Mouse (Mus musculus): Measurements from ENCODE around the gene E330021D16Rik.
"Not testable (repeated sequence)": the region's sequence is repeated elsewhere in the genome, so short reads cannot be mapped to it uniquely, and the experiment has no call there.

E330021D16Rik gene

GRCm38 (mm10) chr6:136415133-136415775 lies at the start of gene E330021D16Rik:
TSS of gene E330021D16Rik (minus strand) at chr6:136415569.
- DNase-seq (ENCODE audit: low spot score in 2 of 2): no peak

- DNase-seq (ENCODE audit: low spot score in 2 of 2): no peak
Measured at GRCm38 (mm10) chr6:136465021-136465420, 49.7 kb upstream of the E330021D16Rik start.

GRCm38 (mm10) chr6:136464121-136464621 lies 48.8 kb upstream of the E330021D16Rik start:
- DNase-seq (ENCODE audit: low spot score in 2 of 2): no peak

GRCm38 (mm10) chr6:136463491-136463890 lies 48.1 kb upstream of the E330021D16Rik start:
- no peak for DNase-seq (ENCODE audit: low spot score in 2 of 2)

GRCm38 (mm10) chr6:136459156-136459555 lies 43.8 kb upstream of the E330021D16Rik start:
- no peak for DNase-seq (ENCODE audit: low spot score in 2 of 2)

- DNase-seq (ENCODE audit: low spot score in 2 of 2): no peak
Measured at GRCm38 (mm10) chr6:136456302-136456701, 40.9 kb upstream of the E330021D16Rik start.

- DNase-seq (ENCODE audit: low spot score in 2 of 2): no peak
Measured at GRCm38 (mm10) chr6:136455696-136456095, 40.3 kb upstream of the E330021D16Rik start.

GRCm38 (mm10) chr6:136452623-136453022 lies 37.3 kb upstream of the E330021D16Rik start:
- DNase-seq (ENCODE audit: low spot score in 2 of 2): no peak

- DNase-seq (ENCODE audit: low spot score in 2 of 2): no peak
Measured at GRCm38 (mm10) chr6:136450863-136451262, 35.5 kb upstream of the E330021D16Rik start.

GRCm38 (mm10) chr6:136449930-136450329 lies 34.6 kb upstream of the E330021D16Rik start:
- DNase-seq (ENCODE audit: low spot score in 2 of 2): no peak

- DNase-seq (ENCODE audit: low spot score in 2 of 2): peak; percentile 26 to 34
Measured at GRCm38 (mm10) chr6:136449270-136449692, 33.9 kb upstream of the E330021D16Rik start.

- not testable (repeated sequence) for DNase-seq (ENCODE audit: low spot score in 2 of 2)
Measured at GRCm38 (mm10) chr6:136439205-136439604, 23.8 kb upstream of the E330021D16Rik start.

GRCm38 (mm10) chr6:136436151-136436550 lies 20.8 kb upstream of the E330021D16Rik start:
- not testable (repeated sequence) for DNase-seq (ENCODE audit: low spot score in 2 of 2)

- no peak for DNase-seq (ENCODE audit: low spot score in 2 of 2)
Measured at GRCm38 (mm10) chr6:136433573-136433972, 18.2 kb upstream of the E330021D16Rik start.

GRCm38 (mm10) chr6:136431896-136432248 lies 16.5 kb upstream of the E330021D16Rik start:
- no peak for DNase-seq (ENCODE audit: low spot score in 2 of 2)

GRCm38 (mm10) chr6:136431169-136431895 lies 16.0 kb upstream of the E330021D16Rik start:
- no peak for DNase-seq (ENCODE audit: low spot score in 2 of 2)

- no peak for DNase-seq (ENCODE audit: low spot score in 2 of 2)
Measured at GRCm38 (mm10) chr6:136429441-136429840, 14.1 kb upstream of the E330021D16Rik start.

GRCm38 (mm10) chr6:136428412-136428811 lies 13.0 kb upstream of the E330021D16Rik start:
- no peak for DNase-seq (ENCODE audit: low spot score in 2 of 2)

GRCm38 (mm10) chr6:136427240-136427639 lies 11.9 kb upstream of the E330021D16Rik start:
- no peak for DNase-seq (ENCODE audit: low spot score in 2 of 2)

- no peak for DNase-seq (ENCODE audit: low spot score in 2 of 2)
Measured at GRCm38 (mm10) chr6:136425956-136426355, 10.6 kb upstream of the E330021D16Rik start.

- no peak for DNase-seq (ENCODE audit: low spot score in 2 of 2)
Measured at GRCm38 (mm10) chr6:136424166-136424565, 8.8 kb upstream of the E330021D16Rik start.

GRCm38 (mm10) chr6:136423201-136423600 lies 7.8 kb upstream of the E330021D16Rik start:
- no peak for DNase-seq (ENCODE audit: low spot score in 2 of 2)
